Mouse (Mus musculus): ENCODE results near the gene Tshr. TPM values are rescaled to one million over a fixed set of nuclear protein-coding genes. Genes with fewer than 3 reads are reported as not detected.

Gene Tshr
- total and polyA plus RNA-seq, 2 experiments from 2014 or later, result 0.53 to 0.55 TPM

DNA sequence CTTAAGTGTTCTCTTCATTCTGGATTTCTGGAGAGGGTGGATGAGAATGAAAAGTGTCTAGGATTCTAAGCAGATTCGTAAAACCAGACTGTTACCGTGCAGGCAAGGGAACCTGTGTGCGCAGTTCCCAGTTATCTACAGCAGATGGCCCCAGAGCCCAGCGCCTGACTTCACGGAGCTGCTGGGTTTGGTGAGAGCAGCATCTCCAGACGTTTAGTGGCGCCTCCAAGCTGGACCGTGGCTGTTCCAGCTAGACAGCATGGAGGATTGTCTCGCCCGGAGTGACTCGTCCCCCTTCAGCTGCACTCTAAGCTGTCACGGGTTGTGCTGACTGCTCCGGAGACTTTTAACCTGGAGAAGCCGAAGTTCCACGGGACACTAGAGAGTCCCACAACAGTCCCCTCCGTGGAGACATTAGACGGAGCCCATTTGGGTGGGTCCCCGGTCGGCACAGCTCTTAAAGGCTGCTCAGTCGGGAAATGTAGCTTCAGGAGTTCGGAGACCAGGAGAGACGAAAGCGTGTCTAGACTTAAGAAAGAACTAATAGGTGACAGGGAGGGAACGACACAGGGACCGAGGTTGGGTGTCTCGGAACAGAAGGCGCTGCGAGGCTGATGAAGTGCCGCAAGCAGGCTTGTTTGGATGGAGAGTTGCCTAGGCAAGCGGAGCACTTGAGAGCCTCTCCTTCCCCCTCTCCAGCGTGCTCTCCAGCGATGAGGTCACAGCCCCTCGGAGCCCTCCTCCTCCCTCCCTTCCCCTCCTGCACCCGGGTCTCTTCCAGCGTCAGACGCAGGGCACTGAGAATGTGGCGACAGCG lies 16.1 kb downstream of the Tshr start:
- DNase-seq (ENCODE audit: low spot score) (peak; percentile 89), ATAC-seq (ENCODE audit: low FRiP score) (peak; percentile 89)
- peaks cover 11% of the 10 kb centered on the region; the same call in 1 of the 2 replicates for H3K27me3 ChIP-seq (ENCODE audit: insufficient read depth, low read length)
- H3K27ac ChIP-seq (ENCODE audit: low read depth, low read length), result no peak overlapping the region
- no peaks in the 10 kb centered on the region for H3K4me1 ChIP-seq (ENCODE audit: insufficient read depth, low read length)
- peak overlapping the region; percentile 57 for H3K4me2 ChIP-seq (ENCODE audit: low read depth, low read length, poor library complexity, severe bottlenecking)
- H3K4me3 ChIP-seq (ENCODE audit: low read depth, low read length), result peak overlapping the region; percentile 42
- H3K9ac ChIP-seq (replicated peaks; ENCODE audit: low read length, poor library complexity, severe bottlenecking), result peak overlapping the region; percentile 19; the same call in 1 of the 2 replicates
- under 1% methylated on average over 38 of the region's 38 CpGs for WGBS
- TF ChIP-seq CTCF (IDR thresholded peaks at IDR 0.05), result peak; percentile 97
- no peaks in the 10 kb centered on the region for H3K9me3 ChIP-seq (ENCODE audit: low read length)
- H3K36me3 ChIP-seq (ENCODE audit: insufficient read depth, low read length), result no peaks in the 10 kb centered on the region

DNA sequence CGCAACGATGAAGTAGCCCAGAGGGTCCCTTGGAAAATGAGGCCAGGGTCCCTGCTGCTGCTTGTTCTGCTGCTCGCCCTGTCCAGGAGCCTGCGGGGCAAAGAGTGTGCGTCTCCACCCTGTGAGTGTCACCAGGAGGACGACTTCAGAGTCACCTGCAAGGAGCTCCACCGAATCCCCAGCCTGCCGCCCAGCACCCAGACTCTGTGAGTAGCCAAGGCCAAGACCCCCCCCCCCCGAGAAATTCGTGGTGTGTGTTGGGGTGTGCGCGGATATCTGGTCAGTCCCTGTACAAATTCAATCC lies 16.6 kb downstream of the Tshr start:
- DNase-seq (ENCODE audit: low spot score), result no peak
- ATAC-seq (ENCODE audit: low FRiP score), result peak; percentile 39; the same call in 1 of the 2 replicates
- TF ChIP-seq CTCF (IDR thresholded peaks at IDR 0.05), result no peak
- H3K4me1 ChIP-seq (ENCODE audit: insufficient read depth, low read length), result no peaks in the 10 kb centered on the region
- no peaks in the 10 kb centered on the region for H3K9me3 ChIP-seq (ENCODE audit: low read length)
- peak overlapping the region; percentile 42 for H3K4me3 ChIP-seq (ENCODE audit: low read depth, low read length)
- H3K4me2 ChIP-seq (ENCODE audit: low read depth, low read length, poor library complexity, severe bottlenecking), result peak overlapping the region; percentile 57
- no peaks in the 10 kb centered on the region for H3K36me3 ChIP-seq (ENCODE audit: insufficient read depth, low read length)
- H3K9ac ChIP-seq (replicated peaks; ENCODE audit: low read length, poor library complexity, severe bottlenecking), result peak overlapping the region; percentile 19; the same call in 1 of the 2 replicates
- no peak overlapping the region for H3K27ac ChIP-seq (ENCODE audit: low read depth, low read length)
- 5% methylated on average over 12 of the region's 12 CpGs for WGBS
- peaks cover 11% of the 10 kb centered on the region; the same call in 1 of the 2 replicates for H3K27me3 ChIP-seq (ENCODE audit: insufficient read depth, low read length)

DNA sequence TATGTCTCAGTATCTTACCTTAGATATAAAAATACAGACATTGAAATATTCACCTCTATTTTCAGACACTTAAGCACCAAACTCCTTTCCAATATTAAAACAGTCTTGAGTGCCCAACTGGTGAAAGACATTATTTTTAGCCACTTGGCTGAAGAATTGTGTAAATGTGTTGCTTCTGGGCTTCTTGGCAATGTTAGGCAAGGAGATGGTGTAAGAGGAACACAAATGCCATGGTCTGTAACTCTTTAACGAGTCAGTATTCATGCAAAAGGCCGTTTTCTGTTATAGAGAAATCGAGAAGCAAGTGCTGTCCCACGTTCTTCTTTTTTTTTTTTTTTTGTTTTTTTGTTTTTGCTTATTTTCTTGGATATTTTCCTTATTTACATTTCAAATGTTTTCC lies 25.9 kb downstream of the Tshr start:
- Histone ChIP-seq H3K36me3 (ENCODE audit: insufficient read depth, low read length) (no peaks in the 10 kb centered on the region), H3K4me1 (ENCODE audit: insufficient read depth, low read length) (no peaks in the 10 kb centered on the region), H3K9me3 (ENCODE audit: low read length) (no peaks in the 10 kb centered on the region), H3K4me3 (ENCODE audit: low read depth, low read length) (no peak overlapping the region), H3K27me3 (ENCODE audit: insufficient read depth, low read length) (no peaks in the 10 kb centered on the region), H3K27ac (ENCODE audit: low read depth, low read length) (no peak overlapping the region), H3K4me2 (ENCODE audit: low read depth, low read length, poor library complexity, severe bottlenecking) (no peak overlapping the region), H3K9ac (replicated peaks; ENCODE audit: low read length, poor library complexity, severe bottlenecking) (no peak overlapping the region)
- TF ChIP-seq CTCF (IDR thresholded peaks at IDR 0.05), result no peak
- DNase-seq (ENCODE audit: low spot score) (no peak), ATAC-seq (ENCODE audit: low FRiP score) (no peak)
- WGBS, result 88% methylated on average over 4 of the region's 4 CpGs

DNA sequence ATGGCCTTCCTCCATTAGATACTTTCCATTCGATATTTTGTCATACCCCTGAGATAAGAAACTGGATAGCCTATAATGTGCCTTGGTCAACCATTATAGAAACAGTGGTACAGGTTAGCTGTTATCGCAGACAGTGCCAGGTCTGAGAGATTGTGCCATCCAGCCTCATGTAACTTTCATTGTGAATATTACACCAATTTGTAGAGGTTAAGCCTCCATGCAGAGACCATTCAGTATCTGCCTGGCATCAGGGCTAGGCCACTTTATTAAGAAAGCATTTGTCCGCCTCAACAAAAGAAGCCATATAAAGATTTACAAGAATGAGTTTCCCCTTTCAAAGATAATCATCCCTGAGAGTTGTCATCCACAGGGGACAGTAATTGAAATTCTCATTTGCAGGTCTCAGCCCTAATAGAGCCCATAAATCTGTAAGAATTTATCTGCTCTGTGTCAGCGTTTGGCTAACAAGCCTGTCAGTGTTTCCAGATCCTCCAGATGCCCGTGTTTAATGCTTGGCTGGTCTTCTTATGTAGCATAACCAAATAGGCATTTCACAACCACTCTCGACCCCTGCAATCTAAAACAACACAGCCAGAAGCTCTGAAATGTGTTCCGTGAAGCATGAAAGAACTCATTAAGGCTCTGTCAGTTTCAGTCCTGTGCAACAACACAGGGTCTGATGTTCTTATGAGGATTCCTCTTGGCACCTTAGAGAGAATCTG lies 28.3 kb downstream of the Tshr start:
- DNase-seq (ENCODE audit: low spot score) (peak; percentile 92), ATAC-seq (ENCODE audit: low FRiP score) (peak; percentile 41; the same call in 1 of the 2 replicates)
- Histone ChIP-seq H3K27ac (ENCODE audit: low read depth, low read length) (no peak overlapping the region), H3K4me2 (ENCODE audit: low read depth, low read length, poor library complexity, severe bottlenecking) (no peak overlapping the region), H3K36me3 (ENCODE audit: insufficient read depth, low read length) (no peaks in the 10 kb centered on the region), H3K9ac (replicated peaks; ENCODE audit: low read length, poor library complexity, severe bottlenecking) (no peak overlapping the region), H3K4me3 (ENCODE audit: low read depth, low read length) (no peak overlapping the region), H3K4me1 (ENCODE audit: insufficient read depth, low read length) (no peaks in the 10 kb centered on the region), H3K27me3 (ENCODE audit: insufficient read depth, low read length) (no peaks in the 10 kb centered on the region), H3K9me3 (ENCODE audit: low read length) (no peaks in the 10 kb centered on the region)
- TF ChIP-seq CTCF (IDR thresholded peaks at IDR 0.05), result no peak
- WGBS, result 32% methylated on average over 7 of the region's 7 CpGs

- no peak overlapping the region for H3K27ac ChIP-seq (ENCODE audit: low read depth, low read length)
- TF ChIP-seq CTCF (IDR thresholded peaks at IDR 0.05), result peak; percentile 25; the same call in 1 of the 2 replicates
- no peaks in the 10 kb centered on the region for H3K9me3 ChIP-seq (ENCODE audit: low read length)
- H3K4me1 ChIP-seq (ENCODE audit: insufficient read depth, low read length), result no peaks in the 10 kb centered on the region
- DNase-seq (ENCODE audit: low spot score) (no peak), ATAC-seq (ENCODE audit: low FRiP score) (no peak)
- no peak overlapping the region for H3K4me3 ChIP-seq (ENCODE audit: low read depth, low read length)
- H3K4me2 ChIP-seq (ENCODE audit: low read depth, low read length, poor library complexity, severe bottlenecking), result no peak overlapping the region
- WGBS, result 82% methylated on average over 6 of the region's 6 CpGs
- H3K36me3 ChIP-seq (ENCODE audit: insufficient read depth, low read length), result no peaks in the 10 kb centered on the region
- no peaks in the 10 kb centered on the region for H3K27me3 ChIP-seq (ENCODE audit: insufficient read depth, low read length)
- no peak overlapping the region for H3K9ac ChIP-seq (replicated peaks; ENCODE audit: low read length, poor library complexity, severe bottlenecking)
Measured at GRCm38 (mm10) chr12:91415112-91415511, 30.7 kb downstream of the Tshr start.

DNA sequence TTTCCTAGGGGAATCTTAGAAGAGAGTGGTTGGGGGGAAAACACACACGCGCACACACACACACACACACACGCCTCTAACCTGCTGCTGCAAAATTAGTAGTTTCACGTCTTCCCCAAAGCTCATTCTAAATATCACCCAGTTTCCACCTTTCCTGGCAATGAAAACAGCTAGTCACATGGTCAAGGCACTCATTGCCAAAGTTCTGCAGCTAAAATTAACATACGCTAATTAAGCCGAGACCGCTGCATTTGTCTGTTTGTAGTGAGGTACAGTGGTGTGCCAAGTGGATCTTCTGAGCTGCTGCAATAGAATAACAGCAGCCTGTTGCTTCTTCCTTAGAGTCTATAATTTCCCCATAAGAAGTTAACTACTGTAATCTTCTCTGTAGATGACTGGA lies 32.5 kb downstream of the Tshr start:
- no peaks in the 10 kb centered on the region for H3K9me3 ChIP-seq (ENCODE audit: low read length)
- ATAC-seq (ENCODE audit: low FRiP score) (no peak), DNase-seq (ENCODE audit: low spot score) (peak; percentile 37)
- H3K36me3 ChIP-seq (ENCODE audit: insufficient read depth, low read length), result no peaks in the 10 kb centered on the region
- no peak for TF ChIP-seq CTCF (IDR thresholded peaks at IDR 0.05)
- WGBS, result 87% methylated on average over 7 of the region's 7 CpGs
- no peaks in the 10 kb centered on the region for H3K4me1 ChIP-seq (ENCODE audit: insufficient read depth, low read length)
- no peak overlapping the region for H3K27ac ChIP-seq (ENCODE audit: low read depth, low read length)
- H3K4me2 ChIP-seq (ENCODE audit: low read depth, low read length, poor library complexity, severe bottlenecking), result no peak overlapping the region
- H3K27me3 ChIP-seq (ENCODE audit: insufficient read depth, low read length), result no peaks in the 10 kb centered on the region
- no peak overlapping the region for H3K4me3 ChIP-seq (ENCODE audit: low read depth, low read length)
- H3K9ac ChIP-seq (replicated peaks; ENCODE audit: low read length, poor library complexity, severe bottlenecking), result no peak overlapping the region
